Mouse (Mus musculus): Measurements from ENCODE around the gene Chrnd. TPM values are rescaled to one million over a fixed set of nuclear protein-coding genes. Genes with fewer than 3 reads are reported as not detected.

Chrnd gene
- polyA plus RNA-seq (2016; fragmentation: Nextera tagmentation; extraction: Ambion mirVana) = 0.14 and 0.55 TPM in 2 replicates

- peaks cover 51% of the 10 kb centered on the region for H3K27me3 ChIP-seq (ENCODE audit: low read depth, poor library complexity, severe bottlenecking)
- H3K9me3 ChIP-seq (replicated peaks) = no peaks in the 10 kb centered on the region
- H3K4me3 ChIP-seq = no peak within 1 kb of the TSS
Observed at GRCm38 (mm10) chr1:87190429-87190828, at the start of gene Chrnd. TSS of gene Chrnd (plus strand) at chr1:87190607.

GRCm38 (mm10) chr1:87141550-87141949, 48.9 kb upstream of the Chrnd start:
- 83% methylated on average over 4 of the region's 4 CpGs for WGBS
- Histone ChIP-seq H3K27me3 (ENCODE audit: low read depth, poor library complexity, severe bottlenecking) (peaks cover 15% of the 10 kb centered on the region; the same call in 1 of the 2 replicates), H3K4me3 (no peak overlapping the region), H3K36me3 (no peaks in the 10 kb centered on the region), H3K4me1 (no peaks in the 10 kb centered on the region), H3K9me3 (replicated peaks) (no peaks in the 10 kb centered on the region), H3K27ac (no peak overlapping the region)
- no peak for DNase-seq (ENCODE audit: low spot score)

More at GRCm38 (mm10) chr1:87190429-87190828, at the start of gene Chrnd:
- Histone ChIP-seq H3K4me1 (peaks cover 27% of the 10 kb centered on the region), H3K36me3 (no peaks in the 10 kb centered on the region), H3K27ac (peak within 1 kb of the TSS; percentile 50; the same call in 1 of the 2 replicates)
- WGBS = 28% methylated on average over 4 of the region's 4 CpGs
- DNase-seq (ENCODE audit: low spot score) = no peak

GRCm38 (mm10) chr1:87142456-87142855, 48.0 kb upstream of the Chrnd start:
- no peaks in the 10 kb centered on the region for H3K4me1 ChIP-seq
- no peaks in the 10 kb centered on the region for H3K36me3 ChIP-seq
- H3K27me3 ChIP-seq (ENCODE audit: low read depth, poor library complexity, severe bottlenecking) = peaks cover 16% of the 10 kb centered on the region; the same call in 1 of the 2 replicates
- DNase-seq (ENCODE audit: low spot score) = no peak
- no peaks in the 10 kb centered on the region for H3K9me3 ChIP-seq (replicated peaks)
- H3K4me3 ChIP-seq = no peak overlapping the region
- H3K27ac ChIP-seq = no peak overlapping the region
- 77% methylated on average over 9 of the region's 9 CpGs for WGBS

- H3K4me1 ChIP-seq = no peaks in the 10 kb centered on the region
- H3K9me3 ChIP-seq (replicated peaks) = no peaks in the 10 kb centered on the region
- peaks cover 22% of the 10 kb centered on the region for H3K27me3 ChIP-seq (ENCODE audit: low read depth, poor library complexity, severe bottlenecking)
- no peaks in the 10 kb centered on the region for H3K36me3 ChIP-seq
- DNase-seq (ENCODE audit: low spot score) = no peak
- WGBS = 89% methylated on average over 10 of the region's 10 CpGs
- H3K27ac ChIP-seq = no peak overlapping the region
- no peak overlapping the region for H3K4me3 ChIP-seq
Observed at GRCm38 (mm10) chr1:87143141-87143540, 47.3 kb upstream of the Chrnd start.

GRCm38 (mm10) chr1:87149422-87149821, 41.0 kb upstream of the Chrnd start:
- H3K4me3 ChIP-seq = peak overlapping the region; percentile 13; the same call in 1 of the 2 replicates
- peaks cover 11% of the 10 kb centered on the region for H3K4me1 ChIP-seq
- 30% methylated on average over 13 of the region's 13 CpGs for WGBS
- H3K27ac ChIP-seq = no peak overlapping the region
- no peaks in the 10 kb centered on the region for H3K36me3 ChIP-seq
- no peak for DNase-seq (ENCODE audit: low spot score)
- H3K27me3 ChIP-seq (ENCODE audit: low read depth, poor library complexity, severe bottlenecking) = peaks cover 80% of the 10 kb centered on the region
- no peaks in the 10 kb centered on the region for H3K9me3 ChIP-seq (replicated peaks)

- Histone ChIP-seq H3K9me3 (replicated peaks) (no peaks in the 10 kb centered on the region), H3K4me3 (no peak overlapping the region), H3K4me1 (peaks cover 29% of the 10 kb centered on the region), H3K27ac (no peak overlapping the region), H3K36me3 (no peaks in the 10 kb centered on the region), H3K27me3 (ENCODE audit: low read depth, poor library complexity, severe bottlenecking) (peaks cover 89% of the 10 kb centered on the region)
- 83% methylated on average over 6 of the region's 6 CpGs for WGBS
- no peak for DNase-seq (ENCODE audit: low spot score)
Observed at GRCm38 (mm10) chr1:87151286-87151685, 39.1 kb upstream of the Chrnd start.

- WGBS = 2% methylated on average over 67 of the region's 72 CpGs
- Histone ChIP-seq H3K36me3 (no peaks in the 10 kb centered on the region), H3K4me1 (peaks cover 29% of the 10 kb centered on the region), H3K4me3 (peak overlapping the region; percentile 45), H3K9me3 (replicated peaks) (no peaks in the 10 kb centered on the region), H3K27ac (0 out of 2 replicates have a peak overlapping the region, but pooled peaks have one; percentile 44), H3K27me3 (ENCODE audit: low read depth, poor library complexity, severe bottlenecking) (peaks cover 100% of the 10 kb centered on the region)
- DNase-seq (ENCODE audit: low spot score) = peak; percentile 64
Observed at GRCm38 (mm10) chr1:87153776-87154500, 36.5 kb upstream of the Chrnd start.

GRCm38 (mm10) chr1:87154501-87155120, 35.8 kb upstream of the Chrnd start:
- DNase-seq (ENCODE audit: low spot score) = peak; percentile 55
- Histone ChIP-seq H3K27ac (0 out of 2 replicates have a peak overlapping the region, but pooled peaks have one; percentile 44), H3K36me3 (no peaks in the 10 kb centered on the region), H3K9me3 (replicated peaks) (no peaks in the 10 kb centered on the region), H3K27me3 (ENCODE audit: low read depth, poor library complexity, severe bottlenecking) (peaks cover 100% of the 10 kb centered on the region), H3K4me3 (peak overlapping the region; percentile 45), H3K4me1 (peaks cover 26% of the 10 kb centered on the region)
- WGBS = 3% methylated on average over 58 of the region's 58 CpGs

- under 1% methylated on average over 56 of the region's 56 CpGs for WGBS
- peak; percentile 69 for DNase-seq (ENCODE audit: low spot score)
- Histone ChIP-seq H3K27me3 (ENCODE audit: low read depth, poor library complexity, severe bottlenecking) (peaks cover 100% of the 10 kb centered on the region), H3K9me3 (replicated peaks) (no peaks in the 10 kb centered on the region), H3K4me3 (peak overlapping the region; percentile 47), H3K27ac (peak overlapping the region; percentile 12; the same call in 1 of the 2 replicates), H3K36me3 (no peaks in the 10 kb centered on the region), H3K4me1 (peaks cover 26% of the 10 kb centered on the region)
Observed at GRCm38 (mm10) chr1:87155531-87156198, 34.7 kb upstream of the Chrnd start.

- peak within 1 kb of the TSS; percentile 12; the same call in 1 of the 2 replicates for H3K27ac ChIP-seq
- H3K4me3 ChIP-seq = peak within 1 kb of the TSS; percentile 47
- peaks cover 100% of the 10 kb centered on the region for H3K27me3 ChIP-seq (ENCODE audit: low read depth, poor library complexity, severe bottlenecking)
- WGBS = 3% methylated on average over 12 of the region's 12 CpGs
- H3K9me3 ChIP-seq (replicated peaks) = no peaks in the 10 kb centered on the region
- H3K4me1 ChIP-seq = peaks cover 26% of the 10 kb centered on the region
- peak; percentile 40 for DNase-seq (ENCODE audit: low spot score)
- H3K36me3 ChIP-seq = no peaks in the 10 kb centered on the region
Observed at GRCm38 (mm10) chr1:87156199-87156587, 34.2 kb upstream of the Chrnd start, which contains the start of gene Ecel1. TSS of gene Ecel1 (minus strand) at chr1:87156521.

GRCm38 (mm10) chr1:87159396-87159795, 31.0 kb upstream of the Chrnd start:
- peaks cover 100% of the 10 kb centered on the region for H3K27me3 ChIP-seq (ENCODE audit: low read depth, poor library complexity, severe bottlenecking)
- H3K9me3 ChIP-seq (replicated peaks) = no peaks in the 10 kb centered on the region
- DNase-seq (ENCODE audit: low spot score) = no peak
- WGBS = 81% methylated on average over 3 of the region's 3 CpGs
- no peak overlapping the region for H3K27ac ChIP-seq
- no peak overlapping the region for H3K4me3 ChIP-seq
- H3K4me1 ChIP-seq = peaks cover 23% of the 10 kb centered on the region
- H3K36me3 ChIP-seq = no peaks in the 10 kb centered on the region

GRCm38 (mm10) chr1:87164164-87164795, 26.1 kb upstream of the Chrnd start:
- WGBS = 26% methylated on average over 11 of the region's 11 CpGs
- Histone ChIP-seq H3K4me3 (no peak overlapping the region), H3K36me3 (no peaks in the 10 kb centered on the region), H3K27ac (no peak overlapping the region), H3K9me3 (replicated peaks) (no peaks in the 10 kb centered on the region), H3K27me3 (ENCODE audit: low read depth, poor library complexity, severe bottlenecking) (peaks cover 100% of the 10 kb centered on the region), H3K4me1 (peaks cover 17% of the 10 kb centered on the region)
- no peak for DNase-seq (ENCODE audit: low spot score)
